Mouse (Mus musculus): Measurements from ENCODE around the gene Sh3bp5. TPM values are rescaled to one million over a fixed set of nuclear protein-coding genes. Genes with fewer than 3 reads are reported as not detected.

Gene Sh3bp5
- polyA plus RNA-seq, 1 experiment = 8.7 TPM

GRCm38 (mm10) chr14:31345367-31345766, 90.5 kb downstream of the Sh3bp5 start:
- peaks cover 39% of the 10 kb centered on the region for H3K36me3 ChIP-seq (ENCODE audit: control insufficient read depth, insufficient read depth)
- no peak overlapping the region for H3ac ChIP-seq (ENCODE audit: control insufficient read depth, insufficient read length, low read depth)
- H3K27me3 ChIP-seq (ENCODE audit: control insufficient read depth, insufficient read depth, insufficient read length) = no peaks in the 10 kb centered on the region
- no peaks in the 10 kb centered on the region for H3K79me3 ChIP-seq (ENCODE audit: low read depth)
- no peak for TF ChIP-seq MYOG (IDR thresholded peaks at IDR 0.05; ENCODE audit: control insufficient read depth, extremely low read depth, insufficient read length)
- TF ChIP-seq CEBPB (IDR thresholded peaks at IDR 0.05; ENCODE audit: low read depth) = no peak
- TF ChIP-seq MAX (IDR thresholded peaks at IDR 0.05) = no peak
- TF ChIP-seq USF1 (IDR thresholded peaks at IDR 0.05; ENCODE audit: low read depth) = no peak
- H3K79me2 ChIP-seq (ENCODE audit: control insufficient read depth, insufficient read depth) = peaks cover 5% of the 10 kb centered on the region
- no peak overlapping the region for H3K4me3 ChIP-seq (ENCODE audit: insufficient read depth, poor library complexity, severe bottlenecking)

GRCm38 (mm10) chr14:31343241-31343640, 92.6 kb downstream of the Sh3bp5 start:
- Histone ChIP-seq H3K36me3 (ENCODE audit: control insufficient read depth, insufficient read depth) (peaks cover 39% of the 10 kb centered on the region), H3K27me3 (ENCODE audit: control insufficient read depth, insufficient read depth, insufficient read length) (no peaks in the 10 kb centered on the region), H3ac (ENCODE audit: control insufficient read depth, insufficient read length, low read depth) (no peak overlapping the region), H3K4me3 (ENCODE audit: insufficient read depth, poor library complexity, severe bottlenecking) (no peak overlapping the region), H3K79me2 (ENCODE audit: control insufficient read depth, insufficient read depth) (peaks cover 22% of the 10 kb centered on the region), H3K79me3 (ENCODE audit: low read depth) (peaks cover 1% of the 10 kb centered on the region)
- TF ChIP-seq MYOD1 (IDR thresholded peaks at IDR 0.05; ENCODE audit: control insufficient read depth, insufficient read length, low read depth) (no peak), FOSL1 (IDR thresholded peaks at IDR 0.05; ENCODE audit: insufficient read depth, low read length, poor library complexity, severe bottlenecking) (no peak)

- Histone ChIP-seq H3ac (ENCODE audit: control insufficient read depth, insufficient read length, low read depth) (peak overlapping the region; percentile 66), H3K79me2 (ENCODE audit: control insufficient read depth, insufficient read depth) (peaks cover 36% of the 10 kb centered on the region), H3K36me3 (ENCODE audit: control insufficient read depth, insufficient read depth) (peaks cover 3% of the 10 kb centered on the region), H3K4me3 (ENCODE audit: insufficient read depth, poor library complexity, severe bottlenecking) (no peak overlapping the region), H3K27me3 (ENCODE audit: control insufficient read depth, insufficient read depth, insufficient read length) (peaks cover 3% of the 10 kb centered on the region), H3K79me3 (ENCODE audit: low read depth) (peaks cover 8% of the 10 kb centered on the region)
- TF ChIP-seq FOSL1 (IDR thresholded peaks at IDR 0.05; ENCODE audit: insufficient read depth, low read length, poor library complexity, severe bottlenecking) = no peak
- no peak for TF ChIP-seq MAX (IDR thresholded peaks at IDR 0.05)
- TF ChIP-seq USF1 (IDR thresholded peaks at IDR 0.05; ENCODE audit: low read depth) = no peak
- TF ChIP-seq CTCF (IDR thresholded peaks at IDR 0.05; ENCODE audit: control insufficient read depth, insufficient read depth, insufficient read length) = no peak
- TF ChIP-seq MYOG (IDR thresholded peaks at IDR 0.05; ENCODE audit: control insufficient read depth, extremely low read depth, insufficient read length) = no peak
- TF ChIP-seq CEBPB (IDR thresholded peaks at IDR 0.05; ENCODE audit: low read depth) = no peak
- no peak for TF ChIP-seq MYOD1 (IDR thresholded peaks at IDR 0.05; ENCODE audit: control insufficient read depth, insufficient read length, low read depth)
These were observed 97.9 kb downstream of the Sh3bp5 start for GRCm38 (mm10) chr14:31337947-31338346.

GRCm38 (mm10) chr14:31337406-31337805, 98.5 kb downstream of the Sh3bp5 start:
- Histone ChIP-seq H3K27me3 (ENCODE audit: control insufficient read depth, insufficient read depth, insufficient read length) (peaks cover 3% of the 10 kb centered on the region), H3K4me3 (ENCODE audit: insufficient read depth, poor library complexity, severe bottlenecking) (peak overlapping the region; percentile 65), H3K36me3 (ENCODE audit: control insufficient read depth, insufficient read depth) (peaks cover 3% of the 10 kb centered on the region), H3K79me2 (ENCODE audit: control insufficient read depth, insufficient read depth) (peaks cover 36% of the 10 kb centered on the region), H3K79me3 (ENCODE audit: low read depth) (peaks cover 8% of the 10 kb centered on the region), H3ac (ENCODE audit: control insufficient read depth, insufficient read length, low read depth) (no peak overlapping the region)
- TF ChIP-seq CTCF (IDR thresholded peaks at IDR 0.05; ENCODE audit: control insufficient read depth, insufficient read depth, insufficient read length) = no peak
- TF ChIP-seq MYOD1 (IDR thresholded peaks at IDR 0.05; ENCODE audit: control insufficient read depth, insufficient read length, low read depth) = no peak
- TF ChIP-seq CEBPB (IDR thresholded peaks at IDR 0.05; ENCODE audit: low read depth) = no peak
- TF ChIP-seq MYOG (IDR thresholded peaks at IDR 0.05; ENCODE audit: control insufficient read depth, extremely low read depth, insufficient read length) = no peak
- no peak for TF ChIP-seq USF1 (IDR thresholded peaks at IDR 0.05; ENCODE audit: low read depth)
- no peak for TF ChIP-seq FOSL1 (IDR thresholded peaks at IDR 0.05; ENCODE audit: insufficient read depth, low read length, poor library complexity, severe bottlenecking)
- no peak for TF ChIP-seq MAX (IDR thresholded peaks at IDR 0.05)

- Histone ChIP-seq H3K79me2 (ENCODE audit: control insufficient read depth, insufficient read depth) (peaks cover 36% of the 10 kb centered on the region), H3ac (ENCODE audit: control insufficient read depth, insufficient read length, low read depth) (peak within 1 kb of the TSS; percentile 94), H3K27me3 (ENCODE audit: control insufficient read depth, insufficient read depth, insufficient read length) (peaks cover 3% of the 10 kb centered on the region), H3K79me3 (ENCODE audit: low read depth) (peaks cover 8% of the 10 kb centered on the region), H3K4me3 (ENCODE audit: insufficient read depth, poor library complexity, severe bottlenecking) (peak within 1 kb of the TSS; percentile 65), H3K36me3 (ENCODE audit: control insufficient read depth, insufficient read depth) (peaks cover 2% of the 10 kb centered on the region)
- TF ChIP-seq CEBPB (IDR thresholded peaks at IDR 0.05; ENCODE audit: low read depth) (no peak), CTCF (IDR thresholded peaks at IDR 0.05; ENCODE audit: control insufficient read depth, insufficient read depth, insufficient read length) (peak; percentile 13), MYOG (IDR thresholded peaks at IDR 0.05; ENCODE audit: control insufficient read depth, extremely low read depth, insufficient read length) (no peak), FOSL1 (IDR thresholded peaks at IDR 0.05; ENCODE audit: insufficient read depth, low read length, poor library complexity, severe bottlenecking) (no peak), MAX (IDR thresholded peaks at IDR 0.05) (peak; percentile 25), USF1 (IDR thresholded peaks at IDR 0.05; ENCODE audit: low read depth) (peak; percentile 57), MYOD1 (IDR thresholded peaks at IDR 0.05; ENCODE audit: control insufficient read depth, insufficient read length, low read depth) (no peak)
These were observed 99.3 kb downstream of the Sh3bp5 start, which contains the start of gene Capn7 for GRCm38 (mm10) chr14:31336369-31337155. Gene Capn7 (plus strand): TSS chr14:31336638.

GRCm38 (mm10) chr14:31335765-31336164, 100.1 kb downstream of the Sh3bp5 start:
- peaks cover 5% of the 10 kb centered on the region for H3K27me3 ChIP-seq (ENCODE audit: control insufficient read depth, insufficient read depth, insufficient read length)
- no peaks in the 10 kb centered on the region for H3K36me3 ChIP-seq (ENCODE audit: control insufficient read depth, insufficient read depth)
- no peak overlapping the region for H3K4me3 ChIP-seq (ENCODE audit: insufficient read depth, poor library complexity, severe bottlenecking)
- H3K79me3 ChIP-seq (ENCODE audit: low read depth) = peaks cover 8% of the 10 kb centered on the region
- TF ChIP-seq FOSL1 (IDR thresholded peaks at IDR 0.05; ENCODE audit: insufficient read depth, low read length, poor library complexity, severe bottlenecking) (no peak), MYOD1 (IDR thresholded peaks at IDR 0.05; ENCODE audit: control insufficient read depth, insufficient read length, low read depth) (no peak), MAX (IDR thresholded peaks at IDR 0.05) (no peak), CTCF (IDR thresholded peaks at IDR 0.05; ENCODE audit: control insufficient read depth, insufficient read depth, insufficient read length) (no peak), CEBPB (IDR thresholded peaks at IDR 0.05; ENCODE audit: low read depth) (no peak), MYOG (IDR thresholded peaks at IDR 0.05; ENCODE audit: control insufficient read depth, extremely low read depth, insufficient read length) (no peak), USF1 (IDR thresholded peaks at IDR 0.05; ENCODE audit: low read depth) (no peak)
- no peak overlapping the region for H3ac ChIP-seq (ENCODE audit: control insufficient read depth, insufficient read length, low read depth)
- peaks cover 35% of the 10 kb centered on the region for H3K79me2 ChIP-seq (ENCODE audit: control insufficient read depth, insufficient read depth)
